Mouse (Mus musculus): ENCODE measurements around the gene Cabcoco1. TPM values are rescaled to one million over a fixed set of nuclear protein-coding genes. Genes with fewer than 3 reads are reported as not detected.

The Cabcoco1 gene
- polyA plus RNA-seq, 1 experiment from 2014 or later, result 4.7 TPM

DNA sequence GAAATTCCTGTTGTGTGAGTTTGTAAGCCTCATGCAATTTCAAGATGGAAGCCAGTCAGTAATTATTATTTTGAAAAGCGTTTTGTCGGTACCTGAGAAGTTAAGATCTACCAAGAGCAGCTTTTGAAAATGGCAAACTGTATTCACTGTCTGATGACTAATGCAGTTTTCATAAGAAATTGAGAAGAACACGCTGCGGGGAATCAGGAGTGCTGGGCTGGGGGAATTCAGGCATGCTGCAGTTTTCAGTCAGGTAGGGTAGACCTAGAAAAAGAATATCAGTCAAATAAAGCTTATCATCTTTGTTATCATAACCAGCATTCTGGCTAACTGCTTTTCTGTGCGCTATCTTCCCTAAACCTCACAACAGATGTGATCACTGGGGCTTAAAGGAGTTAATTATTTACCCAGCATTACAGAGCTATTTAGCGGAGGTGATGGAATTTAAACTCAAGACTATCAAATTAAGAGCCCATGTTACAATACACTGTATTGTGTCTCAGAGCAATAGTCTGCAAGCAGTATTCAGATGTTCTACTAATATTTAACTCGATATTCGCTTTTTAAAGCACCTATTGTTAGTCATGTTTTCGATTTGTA is 9.1 kb upstream of the Cabcoco1 start:
- TF ChIP-seq EP300 (optimal IDR thresholded peaks at IDR 0.05) (no peak), CTCF (IDR thresholded peaks at IDR 0.05; ENCODE audit: low read depth) (no peak)
- Histone ChIP-seq H3K36me3 (ENCODE audit: control insufficient read depth, insufficient read depth, low read length) (no peaks in the 10 kb centered on the region), H3K27ac (replicated peaks) (no peak overlapping the region), H3K4me3 (ENCODE audit: low read depth, low read length) (no peak overlapping the region), H3K27me3 (ENCODE audit: control insufficient read depth, insufficient read depth, low read length) (no peaks in the 10 kb centered on the region), H3K4me1 (replicated peaks; ENCODE audit: control insufficient read depth, insufficient read depth) (no peaks in the 10 kb centered on the region; the same call in 1 of the 2 replicates), H3K9me3 (ENCODE audit: control insufficient read depth, low read length) (no peaks in the 10 kb centered on the region), H3K9ac (ENCODE audit: low read length) (no peak overlapping the region), H3K4me2 (replicated peaks; ENCODE audit: low read depth) (no peak overlapping the region)
- 54% methylated on average over 9 of the region's 9 CpGs for WGBS
- DNase-seq (ENCODE audit: low spot score) (peak; percentile 17), ATAC-seq (ENCODE audit: low FRiP score, low TSS enrichment) (no peak)

DNA sequence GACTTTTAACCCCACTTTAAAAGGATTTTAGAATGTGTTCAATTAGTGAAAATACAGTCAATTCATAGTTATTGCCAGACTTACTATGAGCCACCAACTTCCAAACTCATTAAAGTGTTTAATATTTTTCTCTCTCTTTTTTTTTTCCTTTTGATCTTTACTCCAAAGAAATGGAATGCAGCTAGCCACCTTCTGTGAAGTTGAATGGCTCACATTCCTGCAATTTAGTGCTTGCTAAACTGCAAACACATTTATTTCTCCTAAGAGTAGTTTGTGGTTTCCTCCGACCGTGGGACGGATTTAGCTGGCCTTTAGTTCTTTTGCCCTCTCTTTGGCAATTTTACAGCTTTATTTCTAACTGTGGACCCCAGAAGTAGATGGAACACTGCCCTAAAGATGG is 1.4 kb upstream of the Cabcoco1 start:
- H3K27me3 ChIP-seq (ENCODE audit: control insufficient read depth, insufficient read depth, low read length), result no peaks in the 10 kb centered on the region
- no peaks in the 10 kb centered on the region for H3K36me3 ChIP-seq (ENCODE audit: control insufficient read depth, insufficient read depth, low read length)
- no peak overlapping the region for H3K4me2 ChIP-seq (replicated peaks; ENCODE audit: low read depth)
- no peak overlapping the region for H3K27ac ChIP-seq (replicated peaks)
- no peak overlapping the region for H3K4me3 ChIP-seq (ENCODE audit: low read depth, low read length)
- no peak for TF ChIP-seq EP300 (optimal IDR thresholded peaks at IDR 0.05)
- no peak for TF ChIP-seq CTCF (IDR thresholded peaks at IDR 0.05; ENCODE audit: low read depth)
- WGBS, result 65% methylated on average over 3 of the region's 3 CpGs
- H3K9ac ChIP-seq (ENCODE audit: low read length), result no peak overlapping the region
- H3K9me3 ChIP-seq (ENCODE audit: control insufficient read depth, low read length), result no peaks in the 10 kb centered on the region
- H3K4me1 ChIP-seq (replicated peaks; ENCODE audit: control insufficient read depth, insufficient read depth), result no peaks in the 10 kb centered on the region; the same call in 1 of the 2 replicates
- no peak for ATAC-seq (ENCODE audit: low FRiP score, low TSS enrichment)
- DNase-seq (ENCODE audit: low spot score), result no peak

DNA sequence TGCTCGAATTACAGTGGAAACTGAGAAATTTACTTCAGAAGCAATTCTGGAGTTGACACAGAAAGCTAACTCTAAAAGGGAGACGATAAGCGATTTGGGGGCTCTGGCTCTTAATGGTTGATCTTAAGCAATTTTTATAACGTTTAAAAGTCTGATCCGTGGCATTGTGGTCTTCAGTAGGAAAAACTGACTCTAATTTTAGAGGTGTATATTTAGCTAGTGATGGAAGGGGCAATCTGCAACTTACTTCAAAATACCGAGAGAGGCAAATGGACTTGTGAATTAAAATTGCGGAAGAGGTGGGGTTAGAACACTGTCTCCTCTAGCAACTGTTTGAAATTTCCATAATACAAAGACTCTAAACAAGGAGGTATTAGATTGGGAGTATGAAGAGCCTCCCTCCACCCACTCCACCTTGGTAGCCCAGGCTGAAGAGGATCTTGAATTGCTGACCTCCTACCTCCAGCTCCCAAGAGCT is 286 bp upstream of the Cabcoco1 start:
- TF ChIP-seq CTCF (IDR thresholded peaks at IDR 0.05; ENCODE audit: low read depth) (no peak), EP300 (optimal IDR thresholded peaks at IDR 0.05) (no peak)
- peak overlapping the region; percentile 44 for H3K4me3 ChIP-seq (ENCODE audit: low read depth, low read length)
- no peaks in the 10 kb centered on the region; the same call in 1 of the 2 replicates for H3K4me1 ChIP-seq (replicated peaks; ENCODE audit: control insufficient read depth, insufficient read depth)
- no peaks in the 10 kb centered on the region for H3K9me3 ChIP-seq (ENCODE audit: control insufficient read depth, low read length)
- H3K27ac ChIP-seq (replicated peaks), result no peak overlapping the region
- WGBS, result 29% methylated on average over 7 of the region's 7 CpGs
- no peaks in the 10 kb centered on the region for H3K36me3 ChIP-seq (ENCODE audit: control insufficient read depth, insufficient read depth, low read length)
- H3K27me3 ChIP-seq (ENCODE audit: control insufficient read depth, insufficient read depth, low read length), result no peaks in the 10 kb centered on the region
- ATAC-seq (ENCODE audit: low FRiP score, low TSS enrichment) (no peak), DNase-seq (ENCODE audit: low spot score) (no peak)
- H3K4me2 ChIP-seq (replicated peaks; ENCODE audit: low read depth), result peak overlapping the region; percentile 64
- peak overlapping the region; percentile 64; the same call in 1 of the 2 replicates for H3K9ac ChIP-seq (ENCODE audit: low read length)

DNA sequence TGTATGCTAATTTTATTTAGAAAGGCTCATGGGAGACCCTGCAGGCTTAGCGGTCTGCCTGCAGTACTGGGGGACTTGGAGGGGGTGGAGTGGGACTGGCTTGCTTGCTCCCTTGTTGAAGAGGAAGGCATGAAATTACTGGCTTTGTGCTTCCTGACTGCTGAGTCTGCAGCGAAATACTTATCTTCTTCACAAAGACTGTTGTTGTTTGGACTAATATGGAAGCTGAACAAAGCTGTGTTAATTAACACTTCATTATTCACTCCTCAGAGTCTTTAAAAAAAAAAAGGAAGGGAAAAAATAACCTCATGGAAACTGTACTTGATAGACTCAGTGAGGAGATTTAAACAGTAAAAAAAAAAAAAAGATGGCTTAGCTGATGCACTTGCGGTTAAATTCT is 1.1 kb downstream of the Cabcoco1 start:
- no peak for TF ChIP-seq CTCF (IDR thresholded peaks at IDR 0.05; ENCODE audit: low read depth)
- no peak for TF ChIP-seq EP300 (optimal IDR thresholded peaks at IDR 0.05)
- Histone ChIP-seq H3K4me2 (replicated peaks; ENCODE audit: low read depth) (no peak overlapping the region), H3K27me3 (ENCODE audit: control insufficient read depth, insufficient read depth, low read length) (no peaks in the 10 kb centered on the region), H3K9ac (ENCODE audit: low read length) (no peak overlapping the region), H3K9me3 (ENCODE audit: control insufficient read depth, low read length) (no peaks in the 10 kb centered on the region), H3K4me3 (ENCODE audit: low read depth, low read length) (no peak overlapping the region), H3K27ac (replicated peaks) (no peak overlapping the region), H3K36me3 (ENCODE audit: control insufficient read depth, insufficient read depth, low read length) (no peaks in the 10 kb centered on the region), H3K4me1 (replicated peaks; ENCODE audit: control insufficient read depth, insufficient read depth) (no peaks in the 10 kb centered on the region; the same call in 1 of the 2 replicates)
- WGBS, result 52% methylated on average over 3 of the region's 3 CpGs
- ATAC-seq (ENCODE audit: low FRiP score, low TSS enrichment) (no peak), DNase-seq (ENCODE audit: low spot score) (no peak)

DNA sequence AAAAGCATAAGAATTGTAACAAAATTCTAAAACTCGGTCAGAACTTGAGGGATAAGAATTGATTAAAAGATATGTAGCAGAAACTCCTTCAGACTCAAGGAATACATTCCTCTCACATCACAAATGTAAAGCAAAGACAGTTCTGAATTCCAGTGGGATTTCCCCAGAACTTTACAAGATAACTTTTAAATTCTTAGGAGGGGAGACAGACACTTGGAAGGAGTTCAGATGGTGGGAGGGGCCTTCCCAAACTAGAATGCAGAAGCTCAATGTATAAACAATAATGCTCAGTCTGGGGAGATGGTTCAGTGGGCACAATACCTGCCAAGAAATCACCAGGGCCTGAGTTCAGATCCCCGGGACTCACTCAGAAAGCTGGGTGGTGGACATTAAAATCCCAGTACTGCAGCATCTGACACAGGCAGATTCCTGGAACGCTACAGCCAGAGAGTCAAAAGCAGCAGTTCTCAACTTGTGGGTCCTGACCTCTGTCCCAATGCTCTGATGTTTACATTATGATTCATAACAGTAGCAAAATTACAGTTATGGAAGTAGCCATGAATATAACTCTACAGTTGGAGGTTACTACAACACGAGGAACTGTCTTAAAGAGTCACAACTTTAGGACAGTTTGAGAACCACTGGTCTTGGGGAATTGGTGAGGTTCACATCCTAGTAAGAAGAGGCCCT is 4.3 kb downstream of the Cabcoco1 start:
- Histone ChIP-seq H3K4me3 (ENCODE audit: low read depth, low read length) (no peak overlapping the region), H3K27me3 (ENCODE audit: control insufficient read depth, insufficient read depth, low read length) (no peaks in the 10 kb centered on the region), H3K4me1 (replicated peaks; ENCODE audit: control insufficient read depth, insufficient read depth) (no peaks in the 10 kb centered on the region), H3K4me2 (replicated peaks; ENCODE audit: low read depth) (no peak overlapping the region), H3K9me3 (ENCODE audit: control insufficient read depth, low read length) (no peaks in the 10 kb centered on the region), H3K9ac (ENCODE audit: low read length) (no peak overlapping the region), H3K27ac (replicated peaks) (no peak overlapping the region), H3K36me3 (ENCODE audit: control insufficient read depth, insufficient read depth, low read length) (no peaks in the 10 kb centered on the region)
- ATAC-seq (ENCODE audit: low FRiP score, low TSS enrichment) (no peak), DNase-seq (ENCODE audit: low spot score) (no peak)
- no peak for TF ChIP-seq EP300 (optimal IDR thresholded peaks at IDR 0.05)
- TF ChIP-seq CTCF (IDR thresholded peaks at IDR 0.05; ENCODE audit: low read depth), result no peak
- 37% methylated on average over 4 of the region's 4 CpGs for WGBS

Measured in stomach, postnatal 0 days (tissue).